Mouse (Mus musculus) olfactory bulb, adult 2 months (tissue): ENCODE measurements at regions not wholly inside any gene's neighbourhood (a gene's known extent, or its start where the extent isn't known, plus 50 kb on each side); places are given as distances from the start of the nearest gene placed in this dataset.

Experiments used
- CTCF ChIP-seq: fragments of 200-500 bp; IDR thresholded peaks from 2 replicates; pipeline ENCODE4 v1.5.1; 2012; ENCODE audit warnings: low read depth, mild to moderate bottlenecking, low read length, moderate library complexity; ENCODE audit not compliant: insufficient read depth
- POLR2A ChIP-seq: fragments of 200-500 bp; IDR thresholded peaks from 2 replicates; pipeline ENCODE4 v1.6.1; 2012; ENCODE audit warnings: mild to moderate bottlenecking, low read depth, low read length, moderate library complexity; ENCODE audit not compliant: insufficient read depth

DNA sequence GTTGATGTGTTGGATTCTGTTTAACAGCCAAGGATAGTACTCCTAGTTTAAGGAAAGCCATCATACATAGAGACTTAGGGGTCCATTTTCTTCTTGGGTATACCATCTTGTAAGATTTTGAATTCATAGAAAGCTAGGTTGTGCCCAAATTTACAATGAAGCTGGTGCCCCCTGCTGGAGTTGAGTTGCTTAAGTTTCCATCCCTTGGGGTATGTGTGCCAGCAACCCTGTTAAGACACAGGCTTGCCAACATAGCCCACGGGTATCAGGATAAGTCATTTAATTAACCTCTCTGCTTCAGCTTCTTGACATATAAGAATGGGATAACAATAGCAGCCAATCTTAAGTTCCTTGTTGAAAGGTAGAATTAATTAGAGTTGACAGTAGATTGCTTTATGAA is 440.9 kb downstream of the 1700129C05Rik start:
- TF ChIP-seq CTCF (no peak), POLR2A (no peak)
